Mouse (Mus musculus): ENCODE measurements around the gene Rasgrp1.

DNA sequence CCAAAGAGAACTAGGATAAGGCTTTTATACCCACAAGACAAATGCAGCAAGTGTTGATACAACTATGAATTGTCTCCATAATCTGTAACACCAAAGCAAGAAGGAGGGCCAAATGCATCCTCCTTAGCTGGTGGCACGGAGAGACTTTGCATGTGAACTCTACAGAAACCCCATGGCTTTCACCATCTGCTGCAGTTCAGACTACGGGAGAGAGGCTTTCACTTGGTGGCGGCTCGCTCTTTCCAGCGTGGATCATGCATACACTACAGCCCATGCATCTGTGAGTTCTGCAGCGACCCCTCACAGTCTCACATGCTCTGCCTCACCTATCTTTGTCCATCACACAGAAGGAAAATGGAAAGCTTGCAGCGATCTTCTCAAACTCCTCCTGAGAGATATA lies 54.5 kb downstream of the Rasgrp1 start:
- TF ChIP-seq POLR2A (IDR thresholded peaks at IDR 0.05; ENCODE audit: low read depth, low read length) (no peak), EP300 (IDR thresholded peaks at IDR 0.05; ENCODE audit: low read length) (no peak), KAT2A (IDR thresholded peaks at IDR 0.05; ENCODE audit: insufficient replicate concordance, low read length) (no peak), PAX5 (IDR thresholded peaks at IDR 0.05; ENCODE audit: low read length) (no peak), MAZ (IDR thresholded peaks at IDR 0.05; ENCODE audit: low read depth, low read length) (no peak), CHD1 (IDR thresholded peaks at IDR 0.05; ENCODE audit: low read depth, low read length) (no peak), CTCF (conservative IDR thresholded peaks at IDR 0.05 in 1 of 2, IDR thresholded peaks at IDR 0.05 in 1 of 2; ENCODE audit: low read depth in 2 of 2, low read length in 2 of 2) (no peak)
